Mouse (Mus musculus): ENCODE measurements at regions not wholly inside any gene's neighbourhood (a gene's known extent, or its start where the extent isn't known, plus 50 kb on each side); places are given as distances from the start of the nearest gene placed in this dataset.

GRCm38 (mm10) chr9:30848249-30848648 is 74.0 kb downstream of the Adamts15 start:
- DNase-seq (ENCODE audit: low spot score) = no peak

- DNase-seq (ENCODE audit: low spot score) = no peak
These were observed 76.5 kb downstream of the Adamts15 start for GRCm38 (mm10) chr9:30845609-30846290.

GRCm38 (mm10) chr9:30844079-30844563 is 78.1 kb downstream of the Adamts15 start:
- DNase-seq (ENCODE audit: low spot score) = peak; percentile 74

GRCm38 (mm10) chr9:30834908-30835307 is 87.3 kb downstream of the Adamts15 start:
- DNase-seq (ENCODE audit: low spot score) = no peak

- no peak for DNase-seq (ENCODE audit: low spot score)
These were observed 87.7 kb downstream of the Adamts15 start for GRCm38 (mm10) chr9:30834565-30834905.

- peak; percentile 43 for DNase-seq (ENCODE audit: low spot score)
These were observed 88.3 kb downstream of the Adamts15 start for GRCm38 (mm10) chr9:30833836-30834564.

GRCm38 (mm10) chr9:30829158-30829870 is 92.9 kb downstream of the Adamts15 start:
- peak; percentile 66 for DNase-seq (ENCODE audit: low spot score)

GRCm38 (mm10) chr9:30827780-30828179 is 94.5 kb downstream of the Adamts15 start:
- no peak for DNase-seq (ENCODE audit: low spot score)

GRCm38 (mm10) chr9:30824056-30824625 is 98.1 kb downstream of the Adamts15 start:
- DNase-seq (ENCODE audit: low spot score) = peak; percentile 70

GRCm38 (mm10) chr9:30820806-30821375 is 101.4 kb downstream of the Adamts15 start:
- peak; percentile 27 for DNase-seq (ENCODE audit: low spot score)

- DNase-seq (ENCODE audit: low spot score) = no peak
These were observed 109.0 kb downstream of the Adamts15 start for GRCm38 (mm10) chr9:30813246-30813645.

GRCm38 (mm10) chr9:30810843-30811242 is 111.4 kb downstream of the Adamts15 start:
- DNase-seq (ENCODE audit: low spot score) = no peak

- no peak for DNase-seq (ENCODE audit: low spot score)
These were observed 112.0 kb downstream of the Adamts15 start for GRCm38 (mm10) chr9:30810290-30810689.

- DNase-seq (ENCODE audit: low spot score) = peak; percentile 52
These were observed 113.3 kb downstream of the Adamts15 start for GRCm38 (mm10) chr9:30808863-30809491.

GRCm38 (mm10) chr9:30803755-30804532 is 118.3 kb downstream of the Adamts15 start:
- no peak for DNase-seq (ENCODE audit: low spot score)

- no peak for DNase-seq (ENCODE audit: low spot score)
These were observed 119.4 kb downstream of the Adamts15 start for GRCm38 (mm10) chr9:30802826-30803225.

- DNase-seq (ENCODE audit: low spot score) = no peak
These were observed 127.4 kb downstream of the Adamts15 start for GRCm38 (mm10) chr9:30794701-30795407.

- no peak for DNase-seq (ENCODE audit: low spot score)
These were observed 141.0 kb downstream of the Adamts15 start for GRCm38 (mm10) chr9:30781221-30781620.

GRCm38 (mm10) chr9:30777816-30778215 is 144.4 kb downstream of the Adamts15 start:
- DNase-seq (ENCODE audit: low spot score) = no peak

GRCm38 (mm10) chr9:30775161-30775560 is 147.1 kb downstream of the Adamts15 start:
- no peak for DNase-seq (ENCODE audit: low spot score)
